Mouse (Mus musculus): ENCODE results near the gene Rnf7.

Gene Rnf7

DNA sequence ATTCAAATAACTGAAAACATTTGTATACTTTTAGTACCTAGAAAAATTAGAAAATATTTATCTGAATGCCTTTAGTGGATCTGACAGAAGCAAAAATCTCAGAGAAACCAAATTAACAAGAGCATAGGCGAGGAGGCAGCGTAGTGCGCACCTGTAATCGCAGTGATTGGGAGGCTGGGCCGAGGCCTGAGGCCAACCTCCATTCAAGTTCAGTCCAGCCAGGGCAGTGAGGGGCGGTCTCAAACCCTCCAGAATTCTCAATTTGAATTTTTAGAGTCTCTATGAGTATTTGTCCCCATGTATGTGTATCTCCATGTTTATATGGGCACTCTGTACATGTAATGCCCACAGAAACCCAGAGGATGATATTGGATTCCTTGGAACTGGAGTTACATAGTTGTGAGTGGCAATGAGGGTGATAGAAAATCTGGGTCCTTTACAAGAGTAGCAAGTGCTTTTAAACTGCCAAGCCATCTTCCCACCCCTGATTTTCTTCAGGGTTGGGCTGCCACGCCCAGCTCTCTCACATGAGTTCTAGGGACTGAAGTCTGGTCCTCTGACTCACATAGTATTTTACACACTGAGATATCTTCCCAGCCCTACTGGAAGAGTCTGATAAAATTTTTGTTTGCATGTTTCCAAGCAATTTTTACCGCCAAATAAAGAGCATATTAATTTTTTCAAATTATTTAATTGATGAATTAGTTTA lies 8.1 kb downstream of the Rnf7 start:
- no peak for DNase-seq (ENCODE audit: low read depth, low spot score)

DNA sequence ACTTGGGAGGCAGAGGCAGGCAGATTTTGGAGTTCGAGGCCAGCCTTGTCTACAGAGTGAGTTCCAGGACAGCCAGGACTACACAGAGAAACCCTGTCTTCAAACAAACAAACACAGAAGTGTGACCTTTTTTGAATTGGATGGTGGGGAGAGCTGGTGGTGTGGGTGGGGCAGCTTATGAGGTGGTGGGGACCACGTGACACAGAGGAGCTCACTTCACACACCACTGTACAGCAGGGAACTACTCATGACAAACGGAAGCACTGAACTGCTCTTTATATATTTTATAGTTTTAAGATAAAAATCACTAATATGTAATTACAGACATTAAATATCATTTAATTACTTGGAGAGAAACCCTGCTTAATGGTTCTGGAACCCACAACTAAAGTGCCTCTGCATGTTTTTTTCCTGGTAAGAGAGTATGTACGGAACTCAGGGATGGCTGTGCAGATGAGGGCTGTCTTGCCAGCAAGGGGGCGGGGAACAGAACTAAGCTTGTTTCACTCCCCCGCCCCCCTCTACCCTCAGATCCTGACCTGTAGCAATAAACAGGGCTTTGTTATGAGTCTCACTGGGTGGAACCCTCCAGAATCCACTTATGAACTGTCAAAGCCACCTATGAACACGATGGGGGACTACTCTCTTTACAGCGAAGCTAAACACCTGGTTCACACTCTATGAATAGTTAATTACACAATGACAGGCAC lies 8.8 kb downstream of the Rnf7 start:
- DNase-seq (ENCODE audit: low read depth, low spot score), result no peak

DNA sequence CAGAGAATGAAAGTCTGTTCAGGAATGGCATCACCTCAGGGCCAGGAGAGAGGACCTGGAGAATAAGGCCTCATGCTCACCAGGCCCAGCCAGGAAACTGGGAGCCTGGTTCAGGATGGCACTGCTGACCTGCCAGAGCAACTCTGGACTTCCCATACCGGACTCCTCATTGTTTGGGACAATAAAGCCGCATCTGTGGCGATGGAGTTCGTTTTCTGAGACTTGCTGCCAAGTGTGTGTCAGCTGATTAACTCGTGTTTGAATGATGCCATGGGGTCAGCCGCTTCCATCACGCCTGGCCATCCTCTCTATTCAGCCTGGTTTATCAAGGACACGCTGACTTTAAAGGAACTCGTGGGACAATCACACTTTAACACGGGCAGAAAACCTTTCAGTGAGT lies 14.8 kb downstream of the Rnf7 start:
- no peak for DNase-seq (ENCODE audit: low read depth, low spot score)

GRCm38 (mm10) chr9:96461607-96462006 lies 16.9 kb downstream of the Rnf7 start:
- DNase-seq (ENCODE audit: low read depth, low spot score), result no peak

- DNase-seq (ENCODE audit: low read depth, low spot score), result no peak
These were observed 18.2 kb downstream of the Rnf7 start for GRCm38 (mm10) chr9:96460117-96460865.

DNA sequence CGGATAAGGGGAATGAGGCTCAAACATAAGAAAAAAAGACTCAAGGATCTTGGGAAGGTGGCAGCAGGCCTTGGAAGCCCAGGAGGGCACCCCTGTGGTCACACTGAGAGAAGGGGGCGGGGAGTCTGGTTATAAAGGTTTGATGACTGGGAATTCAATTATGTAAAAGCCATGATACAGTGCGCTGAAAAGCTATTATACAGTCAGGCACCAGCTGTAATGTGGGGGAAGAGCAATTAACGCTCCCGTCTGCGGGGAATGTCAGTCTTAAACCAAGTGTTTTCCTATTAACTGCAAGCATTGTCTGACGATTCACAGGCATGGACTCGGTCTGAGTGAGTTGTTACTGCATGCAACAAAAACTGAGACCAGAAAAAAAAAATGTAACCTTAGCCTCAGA lies 22.9 kb downstream of the Rnf7 start:
- DNase-seq (ENCODE audit: low read depth, low spot score), result no peak

DNA sequence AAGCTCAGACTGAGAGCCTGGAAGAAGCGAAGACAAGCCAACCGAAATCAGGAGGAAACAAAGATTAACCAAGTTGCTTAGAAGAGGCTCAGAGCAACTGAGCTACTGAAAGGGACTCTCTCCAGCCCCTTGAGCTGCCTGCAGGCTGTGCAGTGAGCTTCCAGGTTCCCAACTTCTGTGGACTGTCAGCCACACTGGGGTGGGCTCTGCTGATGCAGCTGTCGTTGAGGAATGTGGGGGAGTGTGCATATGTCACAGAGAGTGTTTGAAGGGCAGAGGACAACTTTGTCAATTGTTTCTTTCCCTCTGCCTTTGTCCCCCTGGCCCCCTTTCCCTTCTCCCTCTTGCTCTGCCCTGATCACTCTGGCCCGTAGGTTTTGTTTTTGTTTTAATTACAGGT lies 25.5 kb downstream of the Rnf7 start:
- DNase-seq (ENCODE audit: low read depth, low spot score), result no peak

DNA sequence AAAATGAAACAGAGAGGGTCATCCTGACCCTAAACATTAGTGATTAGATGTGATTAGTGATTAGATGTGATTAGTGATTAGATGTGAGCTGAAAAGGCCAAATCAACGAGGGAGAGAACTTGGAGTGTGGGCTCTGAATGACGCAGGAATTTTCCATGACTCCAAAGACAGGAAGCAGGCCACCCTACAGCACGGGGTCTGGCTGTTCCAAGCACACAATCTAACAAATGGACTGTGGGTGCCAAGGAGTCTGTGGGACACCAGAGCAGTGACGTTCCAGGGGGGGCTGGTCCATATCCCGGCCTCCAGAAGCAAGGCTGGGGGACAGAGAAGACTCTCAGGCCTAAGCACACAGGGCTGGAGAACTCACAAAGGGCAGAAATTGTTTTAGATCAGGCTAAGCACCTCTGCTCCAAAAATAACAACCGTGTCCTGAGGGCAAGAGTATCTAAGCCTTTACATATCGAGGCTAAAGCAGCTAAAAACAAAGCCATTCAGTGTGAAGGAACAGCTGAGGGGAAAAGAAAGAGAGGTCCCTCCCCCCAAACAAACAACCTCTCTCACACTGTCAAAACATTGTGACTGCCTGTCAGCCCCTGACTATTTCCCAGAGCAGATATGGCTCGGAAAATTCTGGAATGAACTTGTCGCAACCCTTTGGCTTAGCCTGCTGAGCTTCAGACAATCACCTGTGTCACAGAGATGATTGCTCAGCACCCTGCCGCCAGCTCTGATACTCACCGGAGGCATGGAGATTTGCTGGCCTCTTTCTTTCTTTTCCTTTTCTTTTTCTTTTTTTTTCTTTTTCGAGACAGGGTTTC lies 27.4 kb downstream of the Rnf7 start:
- DNase-seq (ENCODE audit: low read depth, low spot score), result no peak

- DNase-seq (ENCODE audit: low read depth, low spot score), result no peak
These were observed 29.0 kb downstream of the Rnf7 start for GRCm38 (mm10) chr9:96449514-96449913.

DNA sequence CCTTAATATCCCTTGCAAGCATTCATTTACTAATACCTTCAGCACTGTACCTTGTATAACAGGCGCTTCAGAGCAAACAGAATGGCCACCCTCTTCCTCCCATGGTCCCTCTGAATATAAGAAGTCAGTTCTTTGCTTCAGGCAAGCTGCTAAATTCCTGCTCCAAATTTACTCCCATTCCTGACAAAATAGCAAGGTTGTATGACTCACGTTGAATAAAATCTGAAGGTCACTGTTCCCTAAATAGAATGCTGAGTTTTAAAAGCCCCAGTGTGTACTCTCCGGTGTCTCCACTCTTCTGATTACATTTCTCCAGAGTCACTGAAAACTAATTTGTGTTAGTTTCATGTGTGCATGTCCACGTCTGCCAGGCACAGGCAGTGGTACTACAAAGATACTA lies 33.1 kb downstream of the Rnf7 start:
- no peak for DNase-seq (ENCODE audit: low read depth, low spot score)

DNA sequence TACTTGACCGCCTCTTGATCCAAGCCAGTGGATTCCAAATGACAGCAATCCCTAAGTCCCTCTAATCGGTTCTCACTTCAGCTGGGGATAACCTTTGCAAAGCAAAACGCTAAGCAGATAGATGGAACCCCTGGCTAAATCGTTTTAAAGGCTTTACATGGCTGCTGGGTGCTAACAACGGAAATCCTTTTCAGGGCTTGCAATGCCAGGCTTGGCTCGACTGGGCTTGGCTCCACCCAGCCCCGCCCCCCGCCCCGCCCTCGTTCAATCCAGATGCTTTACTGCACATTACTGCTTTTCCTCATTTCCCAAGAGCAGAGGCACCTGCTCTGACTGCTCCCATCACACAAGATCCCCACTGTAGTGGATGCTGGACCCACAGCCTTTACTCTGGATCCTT lies 36.4 kb downstream of the Rnf7 start:
- peak; percentile 69 for DNase-seq (ENCODE audit: low read depth, low spot score)

- no peak for DNase-seq (ENCODE audit: low read depth, low spot score)
These were observed 40.1 kb downstream of the Rnf7 start for GRCm38 (mm10) chr9:96438334-96438871.

DNA sequence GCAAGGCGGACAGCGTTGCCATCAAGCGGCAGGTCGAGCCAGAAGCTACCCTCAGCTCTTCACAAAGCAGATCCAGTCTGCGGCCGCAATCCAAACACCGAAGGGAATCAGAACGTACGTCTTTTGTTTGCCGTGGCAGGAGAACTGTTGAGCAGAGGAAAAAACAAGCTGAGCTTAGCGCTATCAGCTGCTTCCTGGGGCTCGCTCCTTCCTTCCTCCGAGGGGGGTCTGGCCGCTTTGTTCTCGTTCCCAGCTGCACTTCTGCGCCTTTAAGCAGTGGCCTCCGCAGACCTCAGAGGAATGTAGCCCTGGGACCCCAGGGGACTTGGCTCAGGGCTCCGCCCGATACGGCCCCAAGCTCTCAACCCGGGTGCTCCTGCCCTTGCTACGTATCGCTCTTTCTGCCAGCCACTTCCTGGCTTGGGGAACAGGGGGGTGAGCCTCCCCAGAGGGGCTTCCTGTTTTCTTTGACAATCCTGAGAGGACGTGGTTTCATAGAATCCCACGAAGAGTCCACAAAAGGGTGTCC lies 40.6 kb downstream of the Rnf7 start:
- no peak for DNase-seq (ENCODE audit: low read depth, low spot score)

GRCm38 (mm10) chr9:96436901-96437804 lies 41.3 kb downstream of the Rnf7 start:
- no peak for DNase-seq (ENCODE audit: low read depth, low spot score)

- DNase-seq (ENCODE audit: low read depth, low spot score), result no peak
These were observed 45.9 kb downstream of the Rnf7 start for GRCm38 (mm10) chr9:96432575-96432974.

GRCm38 (mm10) chr9:96431081-96431480 lies 47.4 kb downstream of the Rnf7 start:
- peak; percentile 13 for DNase-seq (ENCODE audit: low read depth, low spot score)

DNA sequence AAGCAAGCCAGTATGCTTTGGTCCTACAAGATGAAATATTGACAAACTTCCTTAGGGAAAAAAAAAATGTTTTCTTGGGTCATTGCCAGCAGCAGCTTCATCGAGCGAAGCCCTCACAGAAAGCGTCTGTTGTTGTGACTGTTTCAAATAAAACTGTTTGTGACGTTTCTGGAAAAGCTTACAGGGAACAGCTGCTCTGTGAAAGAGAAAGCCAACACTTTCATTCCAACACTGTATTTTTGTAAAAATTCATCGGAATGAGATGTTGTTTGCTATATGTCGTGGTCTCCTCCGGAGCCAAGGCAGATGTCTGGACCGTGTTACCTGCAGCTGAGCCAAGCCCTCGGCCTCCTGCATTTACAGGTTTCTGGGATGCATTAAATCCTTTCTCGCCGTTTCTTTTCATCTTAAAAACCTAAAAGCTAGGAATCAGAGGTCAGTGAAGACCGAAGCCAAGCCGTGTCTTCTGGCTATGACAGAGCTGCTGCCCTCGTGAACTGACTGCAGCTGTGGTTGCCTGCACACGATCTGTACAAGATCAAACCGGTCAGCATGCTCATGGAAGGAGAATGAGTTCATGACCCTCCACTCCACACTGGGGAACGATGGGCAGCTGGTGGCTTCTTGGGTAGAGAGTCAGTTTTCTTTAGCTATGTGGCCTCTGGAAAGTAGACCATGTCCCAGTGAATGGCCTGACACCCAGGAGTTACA lies 50.0 kb downstream of the Rnf7 start:
- DNase-seq (ENCODE audit: low read depth, low spot score), result no peak

DNA sequence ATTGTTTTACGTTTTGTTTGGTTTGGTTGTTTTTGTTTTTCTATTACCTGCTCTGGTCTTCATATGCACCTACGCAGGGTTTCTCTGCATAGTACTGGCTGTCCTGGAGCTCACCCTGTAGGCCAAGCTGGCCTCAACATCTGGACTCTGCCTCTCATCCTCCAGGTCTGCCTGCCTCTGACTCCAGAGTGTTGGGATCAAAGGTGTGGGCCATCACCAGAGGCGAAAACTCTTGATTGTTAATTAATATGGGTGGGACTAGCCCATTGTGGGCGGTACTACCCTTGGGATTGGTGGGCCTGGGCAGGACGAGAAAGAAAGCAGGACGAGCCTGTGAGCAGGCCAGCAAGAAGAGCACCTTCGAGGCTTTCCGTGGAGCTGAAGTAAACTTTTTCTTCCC lies 54.4 kb downstream of the Rnf7 start:
- no peak for DNase-seq (ENCODE audit: low read depth, low spot score)

All from retina, adult 2 months (tissue).